Mouse (Mus musculus) gonadal fat pad, adult 2 months (tissue): Measurements from ENCODE around the gene Gm17402. TPM values are rescaled to one million over a fixed set of nuclear protein-coding genes. Genes with fewer than 3 reads are reported as not detected.

Source experiments
- polyA plus RNA-seq: library from polyadenylated mRNA; depleted of rRNA; stranded (reverse); fragments of >200 nt; gene quantifications from 2 replicates; pipeline ENCODE4 v1.2.3, GENCODE M21; 2012; rRNA removed

Gm17402 gene
- polyA plus RNA-seq, 1 experiment, result not detected

Other genes starting within 250 kb of the Gm17402 start
- 2.7 and 3.7 TPM in 2 replicates for gene Mlf1, start 1.1 kb downstream of the Gm17402 start, polyA plus RNA-seq
- gene Gfm1, start 54.9 kb upstream of the Gm17402 start, polyA plus RNA-seq, result 15.8 and 19.8 TPM in 2 replicates
- 18.4 and 23.2 TPM in 2 replicates for gene Lxn, start 88.8 kb upstream of the Gm17402 start, polyA plus RNA-seq
- gene Rarres1, start 140.4 kb upstream of the Gm17402 start, polyA plus RNA-seq, result 7.9 and 13.6 TPM in 2 replicates
- gene Mfsd1, start 207.6 kb upstream of the Gm17402 start, polyA plus RNA-seq, result 37.6 and 40.3 TPM in 2 replicates